Mouse (Mus musculus): ENCODE measurements around the gene Prickle3. TPM values are rescaled to one million over a fixed set of nuclear protein-coding genes. Genes with fewer than 3 reads are reported as not detected.
"Not testable (repeated sequence)": the region's sequence is repeated elsewhere in the genome, so short reads cannot be mapped to it uniquely, and the experiment has no call there.

Prickle3 gene
- polyA plus RNA-seq, 1 experiment from 2014 or later = 4.1 TPM

DNA sequence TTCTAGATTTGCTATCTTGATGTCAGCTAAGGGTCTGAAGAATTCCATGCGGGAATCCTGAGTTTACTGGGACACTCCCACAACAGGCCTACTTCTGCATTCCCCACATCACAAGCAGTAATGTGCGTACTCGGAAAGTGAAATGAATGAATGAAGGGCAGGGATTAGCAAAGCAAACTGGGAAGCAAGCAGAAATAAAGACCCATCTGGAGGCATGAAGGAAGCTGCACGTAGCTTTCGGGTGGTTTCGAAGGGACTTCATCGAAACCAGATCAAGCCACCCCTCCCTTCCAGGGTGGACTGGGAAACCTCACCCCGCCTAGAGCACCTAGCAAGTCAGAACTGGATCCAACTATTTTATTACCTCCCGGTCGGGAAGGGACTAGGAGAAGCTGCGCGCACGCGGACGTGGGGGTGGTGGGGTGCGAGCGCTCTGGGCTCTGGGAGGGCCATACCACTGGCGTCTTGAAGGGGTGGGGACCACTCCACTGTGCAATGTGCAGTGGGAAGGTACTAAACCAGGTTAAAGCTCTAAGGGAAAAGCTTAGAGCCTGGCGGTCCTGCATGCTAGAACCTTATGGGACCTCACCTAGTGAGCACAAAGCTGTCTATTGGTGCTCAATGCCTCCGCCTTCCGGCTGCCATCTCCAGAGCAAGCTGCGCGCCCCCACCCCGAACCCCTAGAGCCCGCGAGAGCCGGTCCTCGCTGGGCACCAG lies 17.4 kb downstream of the Prickle3 start:
- Histone ChIP-seq H3K9me3 (peaks cover 4% of the 10 kb centered on the region; the same call in 1 of the 2 replicates), H3K27ac (replicated peaks) (peak overlapping the region; percentile 40; the same call in 1 of the 2 replicates), H3K36me3 (replicated peaks) (no peaks in the 10 kb centered on the region), H3K27me3 (replicated peaks; ENCODE audit: low read depth, poor library complexity, severe bottlenecking) (peaks cover 21% of the 10 kb centered on the region; the same call in 1 of the 2 replicates), H3K4me3 (peak overlapping the region; percentile 41), H3K4me1 (peaks cover 18% of the 10 kb centered on the region)
- DNase-seq (ENCODE audit: low spot score) = peak; percentile 44
- 32% methylated on average over 28 of the region's 28 CpGs for WGBS

DNA sequence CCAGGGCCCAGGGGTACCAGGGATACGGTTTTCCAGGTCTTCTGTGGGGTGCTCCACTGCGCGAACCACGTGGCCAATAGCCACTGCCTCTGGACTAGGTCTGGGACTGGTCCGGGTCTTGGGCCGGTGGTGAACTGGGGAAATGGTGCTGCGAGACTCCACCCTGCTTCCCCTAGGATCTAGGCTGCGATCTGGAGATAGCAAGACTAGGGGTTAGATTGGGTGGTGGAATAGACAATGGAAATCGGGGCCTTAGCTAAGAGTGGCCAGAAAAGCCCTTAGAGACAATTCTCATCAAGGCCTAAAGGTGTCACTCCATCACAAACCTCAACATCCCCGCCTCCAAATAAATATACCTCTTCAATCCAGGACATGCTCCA lies 17.9 kb downstream of the Prickle3 start:
- Histone ChIP-seq H3K36me3 (replicated peaks) (no peaks in the 10 kb centered on the region), H3K27me3 (replicated peaks; ENCODE audit: low read depth, poor library complexity, severe bottlenecking) (peaks cover 21% of the 10 kb centered on the region; the same call in 1 of the 2 replicates), H3K27ac (replicated peaks) (peak overlapping the region; percentile 40; the same call in 1 of the 2 replicates), H3K4me1 (peaks cover 18% of the 10 kb centered on the region), H3K4me3 (peak overlapping the region; percentile 41), H3K9me3 (peaks cover 4% of the 10 kb centered on the region; the same call in 1 of the 2 replicates)
- 37% methylated on average over 10 of the region's 10 CpGs for WGBS
- no peak for DNase-seq (ENCODE audit: low spot score)

DNA sequence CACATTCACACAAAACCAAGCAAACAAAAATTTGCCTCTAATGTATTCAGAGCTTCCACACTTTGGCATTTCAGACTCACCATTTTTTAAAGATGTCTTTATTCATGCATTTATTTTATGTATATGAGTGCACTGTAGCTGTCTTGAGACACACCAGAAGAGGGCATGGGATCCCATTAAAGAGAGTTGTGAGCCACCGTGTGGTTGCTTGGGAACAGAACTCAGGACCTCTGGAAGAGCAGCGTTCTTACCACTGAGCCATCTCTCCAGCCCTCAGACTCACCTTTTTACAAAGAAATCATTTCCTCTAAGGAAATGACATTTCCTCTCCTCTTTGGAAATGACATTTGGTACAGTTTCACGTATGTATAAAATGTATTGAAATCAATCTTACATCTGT lies 21.9 kb downstream of the Prickle3 start:
- H3K4me1 ChIP-seq = peaks cover 6% of the 10 kb centered on the region; the same call in 1 of the 2 replicates
- no peak overlapping the region for H3K27ac ChIP-seq (replicated peaks)
- H3K36me3 ChIP-seq (replicated peaks) = no peaks in the 10 kb centered on the region
- 43% methylated on average over 3 of the region's 3 CpGs for WGBS
- no peaks in the 10 kb centered on the region; the same call in 1 of the 2 replicates for H3K9me3 ChIP-seq
- peaks cover 22% of the 10 kb centered on the region for H3K27me3 ChIP-seq (replicated peaks; ENCODE audit: low read depth, poor library complexity, severe bottlenecking)
- DNase-seq (ENCODE audit: low spot score) = no peak
- no peak overlapping the region for H3K4me3 ChIP-seq

DNA sequence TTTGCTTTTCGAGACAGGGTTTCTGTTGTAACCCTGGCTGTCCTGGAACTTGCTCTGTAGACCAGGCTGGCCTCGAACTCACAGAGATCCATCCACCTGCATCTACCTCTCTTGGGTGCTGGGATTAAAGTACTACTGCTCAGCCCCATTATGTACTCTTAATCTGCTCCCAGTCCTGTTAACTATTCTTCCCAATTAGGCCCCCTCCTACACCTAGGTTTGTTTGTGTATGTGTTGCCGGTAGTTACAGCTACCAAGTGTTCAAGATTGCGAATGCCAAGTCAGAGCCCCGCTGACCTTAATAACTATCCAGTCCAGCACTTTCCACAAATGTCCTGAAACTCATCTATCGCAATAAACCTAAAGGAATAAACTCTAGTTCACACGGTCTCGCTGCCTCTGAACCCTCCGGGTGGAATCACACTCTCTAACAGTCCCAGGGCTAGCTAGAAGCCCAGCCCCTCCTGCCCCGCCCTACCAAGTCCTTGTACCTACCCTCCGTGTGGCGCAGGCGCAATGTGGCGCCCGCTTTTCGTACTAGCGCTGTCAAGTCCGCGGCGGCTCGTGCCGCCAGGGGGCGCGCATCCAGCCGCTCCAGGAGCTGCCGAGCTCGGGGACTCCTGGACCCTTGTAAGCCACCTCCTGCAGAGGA lies 22.5 kb downstream of the Prickle3 start:
- WGBS = 20% methylated on average over 27 of the region's 27 CpGs

GRCm38 (mm10) chrX:7680057-7680412 lies 23.0 kb downstream of the Prickle3 start:
- Histone ChIP-seq H3K4me1 (no peaks in the 10 kb centered on the region), H3K27me3 (replicated peaks; ENCODE audit: low read depth, poor library complexity, severe bottlenecking) (peaks cover 13% of the 10 kb centered on the region; the same call in 1 of the 2 replicates), H3K4me3 (peak overlapping the region; percentile 50), H3K27ac (replicated peaks) (no peak overlapping the region), H3K9me3 (no peaks in the 10 kb centered on the region), H3K36me3 (replicated peaks) (no peaks in the 10 kb centered on the region)
- 19% methylated on average over 12 of the region's 12 CpGs for WGBS
- no peak for DNase-seq (ENCODE audit: low spot score)

More for the DNA sequence above, 22.5 kb downstream of the Prickle3 start:
- peak; percentile 93 for DNase-seq (ENCODE audit: low spot score)
- Histone ChIP-seq H3K27me3 (replicated peaks; ENCODE audit: low read depth, poor library complexity, severe bottlenecking) (peaks cover 17% of the 10 kb centered on the region; the same call in 1 of the 2 replicates), H3K27ac (replicated peaks) (no peak overlapping the region), H3K36me3 (replicated peaks) (no peaks in the 10 kb centered on the region), H3K4me1 (0 out of 2 replicates have a peak, but pooled peaks cover 3% of the 10 kb centered on the region), H3K9me3 (no peaks in the 10 kb centered on the region; the same call in 1 of the 2 replicates), H3K4me3 (peak overlapping the region; percentile 50)

DNA sequence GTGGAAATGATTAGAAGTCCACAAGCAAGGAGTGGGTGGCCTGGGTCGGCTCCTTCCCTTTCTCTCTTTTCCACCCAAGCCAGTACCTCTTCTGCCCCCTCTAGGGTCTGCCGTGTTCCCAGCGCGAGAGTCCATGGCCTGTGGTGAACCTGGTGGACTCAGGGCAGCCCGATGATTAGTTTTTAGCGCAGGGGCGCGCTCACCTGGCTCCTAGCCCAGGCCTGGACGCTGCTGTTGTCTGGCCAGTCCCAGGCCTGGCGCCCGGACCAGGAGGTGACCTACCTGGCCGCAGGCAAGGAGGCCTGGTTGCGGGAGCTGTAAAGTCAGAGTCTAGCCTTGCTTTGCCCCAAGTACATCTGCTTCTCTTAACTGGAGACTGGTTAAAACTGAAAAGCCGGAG lies 23.8 kb downstream of the Prickle3 start, which contains the start of gene Magix:
Gene Magix (minus strand): TSS at position 388 of the 400 bp plus-strand sequence.
- DNase-seq (ENCODE audit: low spot score) = no peak
- 60% methylated on average over 14 of the region's 14 CpGs for WGBS
- no peaks in the 10 kb centered on the region for H3K4me1 ChIP-seq
- H3K27ac ChIP-seq (replicated peaks) = no peak within 1 kb of the TSS
- peak within 1 kb of the TSS; percentile 50 for H3K4me3 ChIP-seq
- no peaks in the 10 kb centered on the region for H3K9me3 ChIP-seq
- peaks cover 9% of the 10 kb centered on the region; the same call in 1 of the 2 replicates for H3K27me3 ChIP-seq (replicated peaks; ENCODE audit: low read depth, poor library complexity, severe bottlenecking)
- no peaks in the 10 kb centered on the region for H3K36me3 ChIP-seq (replicated peaks)

GRCm38 (mm10) chrX:7688321-7688720 lies 31.3 kb downstream of the Prickle3 start:
- Histone ChIP-seq H3K4me1 (no peaks in the 10 kb centered on the region), H3K9me3 (no peaks in the 10 kb centered on the region), H3K4me3 (no peak overlapping the region), H3K27ac (replicated peaks) (no peak overlapping the region), H3K36me3 (replicated peaks) (no peaks in the 10 kb centered on the region), H3K27me3 (replicated peaks; ENCODE audit: low read depth, poor library complexity, severe bottlenecking) (no peaks in the 10 kb centered on the region)
- WGBS = 91% methylated on average over 2 of the region's 2 CpGs
- DNase-seq (ENCODE audit: low spot score) = no peak

DNA sequence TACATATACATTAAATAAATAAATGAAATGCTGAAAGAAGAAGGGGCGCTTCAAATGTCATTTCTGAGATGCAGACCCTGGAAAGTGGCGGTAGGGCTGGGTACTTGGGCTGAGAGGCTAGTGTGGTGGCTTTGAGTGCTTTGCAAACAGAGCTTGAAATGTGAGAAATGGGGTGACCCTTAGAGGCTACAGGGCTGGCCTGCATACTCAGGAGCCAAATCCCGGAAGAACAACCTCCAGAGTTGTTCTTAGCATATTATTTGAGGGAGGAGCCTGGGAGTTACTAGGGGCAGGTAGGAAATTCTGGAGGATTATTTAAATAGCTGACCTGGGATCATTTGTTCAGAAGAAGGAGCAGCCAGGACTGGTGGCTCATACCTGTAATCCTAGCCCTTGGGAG lies 33.4 kb downstream of the Prickle3 start:
- Histone ChIP-seq H3K9me3 (no peaks in the 10 kb centered on the region), H3K4me1 (no peaks in the 10 kb centered on the region), H3K27me3 (replicated peaks; ENCODE audit: low read depth, poor library complexity, severe bottlenecking) (no peaks in the 10 kb centered on the region), H3K27ac (replicated peaks) (no peak overlapping the region), H3K36me3 (replicated peaks) (no peaks in the 10 kb centered on the region), H3K4me3 (no peak overlapping the region)
- DNase-seq (ENCODE audit: low spot score) = no peak
- 65% methylated on average over 3 of the region's 3 CpGs for WGBS

DNA sequence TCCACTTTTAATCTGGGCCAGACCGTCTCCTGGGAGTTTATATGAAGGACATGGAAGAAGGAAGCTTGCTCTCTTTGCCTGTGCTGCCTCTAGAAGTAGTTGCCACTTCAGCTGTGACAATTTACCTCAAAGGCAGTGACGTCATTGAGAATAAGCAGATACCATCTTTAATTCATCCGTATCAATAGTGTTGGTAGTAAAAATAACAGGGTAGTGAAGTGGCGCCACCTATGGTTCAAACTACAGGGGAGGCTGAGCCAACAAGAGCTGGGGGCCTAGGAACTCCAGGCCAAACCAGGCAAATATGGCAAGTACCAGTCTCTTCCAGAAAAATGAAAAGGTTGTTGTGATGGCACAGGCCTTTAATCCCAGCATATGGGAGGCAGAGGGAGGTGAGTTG lies 35.8 kb downstream of the Prickle3 start:
- H3K9me3 ChIP-seq = no peaks in the 10 kb centered on the region
- no peak overlapping the region for H3K27ac ChIP-seq (replicated peaks)
- no peaks in the 10 kb centered on the region for H3K4me1 ChIP-seq
- no peaks in the 10 kb centered on the region for H3K36me3 ChIP-seq (replicated peaks)
- H3K4me3 ChIP-seq = no peak overlapping the region
- no peaks in the 10 kb centered on the region for H3K27me3 ChIP-seq (replicated peaks; ENCODE audit: low read depth, poor library complexity, severe bottlenecking)
- WGBS = 40% methylated on average over 4 of the region's 4 CpGs
- DNase-seq (ENCODE audit: low spot score) = peak; percentile 10

GRCm38 (mm10) chrX:7696520-7696919 lies 39.5 kb downstream of the Prickle3 start:
- H3K4me1 ChIP-seq = 0 out of 2 replicates have a peak, but pooled peaks cover 2% of the 10 kb centered on the region
- H3K27ac ChIP-seq (replicated peaks) = no peak overlapping the region
- H3K27me3 ChIP-seq (replicated peaks; ENCODE audit: low read depth, poor library complexity, severe bottlenecking) = no peaks in the 10 kb centered on the region
- WGBS = 45% methylated on average over 6 of the region's 6 CpGs
- H3K36me3 ChIP-seq (replicated peaks) = peaks cover 33% of the 10 kb centered on the region
- H3K4me3 ChIP-seq = peak overlapping the region; percentile 65
- DNase-seq (ENCODE audit: low spot score) = no peak
- H3K9me3 ChIP-seq = no peaks in the 10 kb centered on the region

- WGBS = 16% methylated on average over 33 of the region's 33 CpGs
- no peaks in the 10 kb centered on the region for H3K27me3 ChIP-seq (replicated peaks; ENCODE audit: low read depth, poor library complexity, severe bottlenecking)
- peak; percentile 84 for DNase-seq (ENCODE audit: low spot score)
- peak within 1 kb of the TSS; percentile 75 for H3K27ac ChIP-seq (replicated peaks)
- peak within 1 kb of the TSS; percentile 65 for H3K4me3 ChIP-seq
- 0 out of 2 replicates have a peak, but pooled peaks cover 2% of the 10 kb centered on the region for H3K4me1 ChIP-seq
- no peaks in the 10 kb centered on the region for H3K9me3 ChIP-seq
- peaks cover 37% of the 10 kb centered on the region for H3K36me3 ChIP-seq (replicated peaks)
Measured at GRCm38 (mm10) chrX:7696954-7697381, 39.9 kb downstream of the Prickle3 start, which contains the start of gene Gpkow. Gpkow (plus strand) TSS chrX:7697131.

GRCm38 (mm10) chrX:7713764-7714134 lies 56.7 kb downstream of the Prickle3 start:
- 24% methylated on average over 6 of the region's 12 CpGs for WGBS
- H3K27ac ChIP-seq (replicated peaks) = peak overlapping the region; percentile 44; the same call in 1 of the 2 replicates
- peak overlapping the region; percentile 53 for H3K4me3 ChIP-seq
- not testable (repeated sequence) for H3K27me3 ChIP-seq (replicated peaks; ENCODE audit: low read depth, poor library complexity, severe bottlenecking); DNase-seq (ENCODE audit: low spot score); H3K9me3 ChIP-seq; H3K4me1 ChIP-seq; H3K36me3 ChIP-seq (replicated peaks)
